Mouse (Mus musculus) MEL (cell line): ENCODE measurements at regions not wholly inside any gene's neighbourhood (a gene's known extent, or its start where the extent isn't known, plus 50 kb on each side); places are given as distances from the start of the nearest gene placed in this dataset.
"Not testable (repeated sequence)": the region's sequence is repeated elsewhere in the genome, so short reads cannot be mapped to it uniquely, and the experiment has no call there.

Experiments used
- DNase-seq: peaks from one replicate; pipeline ENCODE4 v3.0.0; 2011; ENCODE audit warnings: low read depth, low spot score
- H3K27ac ChIP-seq: 2 replicates; pipeline ENCODE4 v1.5.1; 2012; ENCODE audit warnings: low read depth, mild to moderate bottlenecking, control low read depth, low read length, moderate library complexity; ENCODE audit not compliant: control insufficient read depth
- H3K27me3 ChIP-seq, 2 experiments: fragments of 150-350 bp in 1 of 2; sonication (generic) in 1 of 2; 2 replicates each; pipeline ENCODE4 v1.6.1; 2012; ENCODE audit warnings: low read length in 2 of 2, mild to moderate bottlenecking in 2 of 2, improper control_type of control experiment in 1 of 2, moderate library complexity in 1 of 2; ENCODE audit not compliant: insufficient read depth in 2 of 2, control insufficient read depth in 1 of 2
- H3K36me3 ChIP-seq, 2 experiments: 2 replicates each; pipeline ENCODE4 v1.6.1; 2012 to 2014; ENCODE audit warnings: low read length in 2 of 2, improper control_type of control experiment in 1 of 2, inconsistent platforms in 1 of 2, mild to moderate bottlenecking in 1 of 2; ENCODE audit not compliant: insufficient read depth in 2 of 2, control insufficient read depth in 1 of 2
- H3K4me1 ChIP-seq, 2 experiments: fragments of 150-350 bp in 1 of 2; sonication (generic) in 1 of 2; 2 replicates each; pipeline ENCODE4 v1.6.1; 2012; ENCODE audit warnings: low read length in 2 of 2, improper control_type of control experiment in 1 of 2, mild to moderate bottlenecking in 1 of 2; ENCODE audit not compliant: insufficient read depth in 2 of 2, control insufficient read depth in 1 of 2
- H3K4me3 ChIP-seq, 2 experiments: fragments of 150-350 bp in 1 of 2; sonication (generic) in 1 of 2; 2 replicates each; pipeline ENCODE4 v1.5.1; 2012; ENCODE audit warnings: low read depth in 2 of 2, low read length in 2 of 2, mild to moderate bottlenecking in 2 of 2, moderate library complexity in 2 of 2, control low read depth in 1 of 2, improper control_type of control experiment in 1 of 2; ENCODE audit not compliant: control insufficient read depth in 1 of 2, insufficient read depth in 1 of 2
- H3K79me2 ChIP-seq: 2 replicates; pipeline ENCODE4 v1.6.1; 2012; ENCODE audit warnings: mild to moderate bottlenecking, low read length, moderate library complexity; ENCODE audit not compliant: control insufficient read depth, poor library complexity, insufficient read depth
- H3K9ac ChIP-seq: 2 replicates; pipeline ENCODE4 v1.6.1; 2012; ENCODE audit warnings: low read depth, mild to moderate bottlenecking, control low read depth, low read length, moderate library complexity; ENCODE audit not compliant: control insufficient read depth, poor library complexity, severe bottlenecking
- H3K9me3 ChIP-seq: fragments of 150-350 bp; sonication (generic); replicated peaks from 2 replicates; pipeline ENCODE4 v1.6.1; 2012; ENCODE audit warnings: mild to moderate bottlenecking, low read length, improper control_type of control experiment, moderate library complexity; ENCODE audit not compliant: insufficient read depth
- BHLHE40 ChIP-seq: IDR thresholded peaks from 2 replicates; pipeline ENCODE4 v1.6.1; 2012; ENCODE audit warnings: low read depth, mild to moderate bottlenecking, inconsistent platforms, low read length, improper control_type of control experiment, borderline replicate concordance
- CHD2 ChIP-seq: IDR thresholded peaks from 2 replicates; pipeline ENCODE4 v1.6.1; 2011; ENCODE audit warnings: low read length, improper control_type of control experiment
- CTCF ChIP-seq, 3 experiments: IDR thresholded peaks in 2 of 3; conservative IDR thresholded peaks in 1 of 3; 2 replicates each; pipeline ENCODE4 v1.5.1; 2011 to 2012; ENCODE audit warnings: low read length in 3 of 3, low read depth in 2 of 3, mild to moderate bottlenecking in 2 of 3, improper control_type of control experiment in 1 of 3, inconsistent platforms in 1 of 3, mixed read lengths in 1 of 3, moderate library complexity in 1 of 3; ENCODE audit not compliant: control insufficient read depth in 1 of 3, insufficient read depth in 1 of 3, poor library complexity in 1 of 3, severe bottlenecking in 1 of 3
- E2F4 ChIP-seq: IDR thresholded peaks from 2 replicates; pipeline ENCODE4 v1.6.1; 2011; ENCODE audit warnings: low read depth, low read length, improper control_type of control experiment, borderline replicate concordance
- EP300 ChIP-seq, 2 experiments: IDR thresholded peaks; 2 replicates each; pipeline ENCODE4 v1.6.1; 2011; ENCODE audit warnings: improper control_type of control experiment in 2 of 2, low read length in 2 of 2, low read depth in 1 of 2, mild to moderate bottlenecking in 1 of 2
- ETS1 ChIP-seq: IDR thresholded peaks from 2 replicates; pipeline ENCODE4 v1.6.1; 2012; ENCODE audit warnings: low read depth, mild to moderate bottlenecking, inconsistent platforms, low read length, improper control_type of control experiment, moderate library complexity
- JUND ChIP-seq: IDR thresholded peaks from 2 replicates; pipeline ENCODE4 v1.6.1; 2011; ENCODE audit warnings: low read depth, mild to moderate bottlenecking, improper control_type of control experiment, low read length
- KAT2A ChIP-seq: conservative IDR thresholded peaks from 2 replicates; pipeline ENCODE4 v1.6.1; 2012; ENCODE audit warnings: low read depth, low read length, improper control_type of control experiment, inconsistent platforms
- MAX ChIP-seq: IDR thresholded peaks from 2 replicates; pipeline ENCODE4 v1.6.1; 2011; ENCODE audit warnings: low read length, improper control_type of control experiment
- MYB ChIP-seq: IDR thresholded peaks from 2 replicates; pipeline ENCODE4 v1.6.1; 2011; ENCODE audit warnings: mild to moderate bottlenecking, low read depth, low read length, improper control_type of control experiment
- MYC ChIP-seq: IDR thresholded peaks from 2 replicates; pipeline ENCODE4 v1.6.1; 2011; ENCODE audit warnings: low read depth, mild to moderate bottlenecking, low read length, improper control_type of control experiment, moderate library complexity
- POLR2A ChIP-seq, 2 experiments: IDR thresholded peaks; 2 replicates each; pipeline ENCODE4 v1.6.1; 2011 to 2012; ENCODE audit warnings: low read length in 2 of 2, mild to moderate bottlenecking in 2 of 2, control low read depth in 1 of 2, improper control_type of control experiment in 1 of 2, low read depth in 1 of 2, moderate library complexity in 1 of 2; ENCODE audit not compliant: control insufficient read depth in 1 of 2, insufficient read depth in 1 of 2, poor library complexity in 1 of 2
- POLR2AphosphoS2 ChIP-seq: IDR thresholded peaks from 2 replicates; pipeline ENCODE4 v1.6.1; 2011; ENCODE audit warnings: low read length, improper control_type of control experiment
- POLR2AphosphoS5 ChIP-seq: IDR thresholded peaks from 2 replicates; pipeline ENCODE4 v1.6.1; 2012; ENCODE audit warnings: low read depth, borderline replicate concordance, mild to moderate bottlenecking, inconsistent platforms, low read length, moderate library complexity, mixed read lengths
- RAD21 ChIP-seq: IDR thresholded peaks from 2 replicates; pipeline ENCODE4 v1.6.1; 2011; ENCODE audit warnings: mild to moderate bottlenecking, low read depth, low read length, improper control_type of control experiment
- SMC3 ChIP-seq: IDR thresholded peaks from 2 replicates; pipeline ENCODE4 v1.6.1; 2011; ENCODE audit warnings: low read depth, low read length, improper control_type of control experiment
- TCF12 ChIP-seq: IDR thresholded peaks from 2 replicates; pipeline ENCODE4 v1.6.1; 2014; ENCODE audit warnings: low read depth, mild to moderate bottlenecking, inconsistent platforms, low read length, improper control_type of control experiment, moderate library complexity
- UBTF ChIP-seq: IDR thresholded peaks from 2 replicates; pipeline ENCODE4 v1.6.1; 2012; ENCODE audit warnings: low read depth, mild to moderate bottlenecking, inconsistent platforms, low read length, improper control_type of control experiment, moderate library complexity, borderline replicate concordance; ENCODE audit not compliant: insufficient read depth
- ZMIZ1 ChIP-seq: IDR thresholded peaks from 2 replicates; pipeline ENCODE4 v1.6.1; 2012; ENCODE audit warnings: low read depth, mild to moderate bottlenecking, inconsistent platforms, low read length, improper control_type of control experiment, moderate library complexity
- ZNF384 ChIP-seq: IDR thresholded peaks from 2 replicates; pipeline ENCODE4 v1.6.1; 2012; ENCODE audit warnings: low read depth, mild to moderate bottlenecking, inconsistent platforms, low read length, improper control_type of control experiment

GRCm38 (mm10) chr5:132933439-132933980 is 390.4 kb upstream of the Auts2 start:
- Histone ChIP-seq H3K36me3 (no peaks in the 10 kb centered on the region), H3K4me3 (no peak overlapping the region), H3K9me3 (no peaks in the 10 kb centered on the region), H3K27ac (no peak overlapping the region), H3K9ac (no peak overlapping the region), H3K4me1 (no peaks in the 10 kb centered on the region), H3K27me3 (no peaks in the 10 kb centered on the region), H3K79me2 (no peaks in the 10 kb centered on the region)
- DNase-seq: no peak
- TF ChIP-seq POLR2AphosphoS2 (no peak), MAX (no peak), TCF12 (no peak), ZNF384 (no peak), UBTF (no peak), POLR2A (IDR thresholded peaks at IDR 0.05; ENCODE audit: control insufficient read depth in 1 of 2, insufficient read depth in 1 of 2, low read depth in 1 of 2, low read length in 2 of 2, poor library complexity in 1 of 2) (no peak), E2F4 (no peak), EP300 (IDR thresholded peaks at IDR 0.05; ENCODE audit: low read depth in 1 of 2, low read length in 2 of 2) (no peak), RAD21 (no peak), SMC3 (no peak), JUND (no peak), ZMIZ1 (no peak), BHLHE40 (no peak), CTCF (IDR thresholded peaks at IDR 0.05 in 2 of 3, conservative IDR thresholded peaks at IDR 0.05 in 1 of 3; ENCODE audit: control insufficient read depth in 1 of 3, insufficient read depth in 1 of 3, low read depth in 2 of 3, low read length in 3 of 3, poor library complexity in 1 of 3, severe bottlenecking in 1 of 3) (no peak), POLR2AphosphoS5 (no peak), MYB (no peak), MYC (no peak), KAT2A (no peak), ETS1 (no peak), CHD2 (no peak)

GRCm38 (mm10) chr5:132929955-132930354 is 386.8 kb upstream of the Auts2 start:
- not testable (repeated sequence) for H3K79me2 ChIP-seq, H3K27me3 ChIP-seq, H3K27ac ChIP-seq, H3K9ac ChIP-seq, H3K36me3 ChIP-seq, H3K4me1 ChIP-seq, H3K4me3 ChIP-seq, H3K9me3 ChIP-seq, DNase-seq
